Mouse (Mus musculus) CH12F3 (cell line): ENCODE data around the gene Sytl3.
"Not testable (repeated sequence)": the region's sequence is repeated elsewhere in the genome, so short reads cannot be mapped to it uniquely, and the experiment has no call there.

Experiments
- in situ Hi-C: fragments of 300-500 bp; cut with MboI; formaldehyde crosslinking; loops from 2 replicates; pipeline ENCODE4 v1.14.3; 2020; ENCODE audit warnings: low sequenced_read_pairs

Sytl3 gene

GRCm38 (mm10) chr17:6689344-6689743 lies 30.5 kb downstream of the Sytl3 start:
- in situ Hi-C loops: not testable (repeated sequence)

- in situ Hi-C loops: not testable (repeated sequence)
Measured at GRCm38 (mm10) chr17:6691596-6691995, 32.7 kb downstream of the Sytl3 start.

GRCm38 (mm10) chr17:6695712-6696111 lies 36.8 kb downstream of the Sytl3 start:
- in situ Hi-C loops: not testable (repeated sequence)

- in situ Hi-C loops: not testable (repeated sequence)
Measured at GRCm38 (mm10) chr17:6696521-6696920, 37.6 kb downstream of the Sytl3 start.

GRCm38 (mm10) chr17:6697224-6697775 lies 38.4 kb downstream of the Sytl3 start:
- in situ Hi-C loops: not testable (repeated sequence)

GRCm38 (mm10) chr17:6699502-6699901 lies 40.6 kb downstream of the Sytl3 start:
- in situ Hi-C loops: not testable (repeated sequence)

- in situ Hi-C loops: not testable (repeated sequence)
Measured at GRCm38 (mm10) chr17:6700077-6700476, 41.2 kb downstream of the Sytl3 start.

- in situ Hi-C loops: not testable (repeated sequence)
Measured at GRCm38 (mm10) chr17:6702625-6703221, 43.8 kb downstream of the Sytl3 start.

- in situ Hi-C loops: not testable (repeated sequence)
Measured at GRCm38 (mm10) chr17:6703381-6704270, 44.7 kb downstream of the Sytl3 start.

GRCm38 (mm10) chr17:6706448-6706847 lies 47.6 kb downstream of the Sytl3 start:
- in situ Hi-C loops: not testable (repeated sequence)

GRCm38 (mm10) chr17:6707422-6707821 lies 48.5 kb downstream of the Sytl3 start:
- in situ Hi-C loops: not testable (repeated sequence)

GRCm38 (mm10) chr17:6708194-6708593 lies 49.3 kb downstream of the Sytl3 start:
- in situ Hi-C loops: not testable (repeated sequence)

GRCm38 (mm10) chr17:6713483-6713882 lies 54.6 kb downstream of the Sytl3 start:
- in situ Hi-C loops: not testable (repeated sequence)

GRCm38 (mm10) chr17:6713944-6714343 lies 55.1 kb downstream of the Sytl3 start:
- in situ Hi-C loops: not testable (repeated sequence)

GRCm38 (mm10) chr17:6727996-6728610 lies 69.2 kb downstream of the Sytl3 start:
- in situ Hi-C loops: no loop called here

GRCm38 (mm10) chr17:6729244-6729742 lies 70.4 kb downstream of the Sytl3 start:
- in situ Hi-C loops: no loop called here

- in situ Hi-C loops: no loop called here
Measured at GRCm38 (mm10) chr17:6731132-6731531, 72.2 kb downstream of the Sytl3 start.

- in situ Hi-C loops: no loop called here
Measured at GRCm38 (mm10) chr17:6731634-6732033, 72.7 kb downstream of the Sytl3 start.

- in situ Hi-C loops: no loop called here
Measured at GRCm38 (mm10) chr17:6732665-6733064, 73.8 kb downstream of the Sytl3 start.

- in situ Hi-C loops: no loop called here
Measured at GRCm38 (mm10) chr17:6733322-6733875, 74.5 kb downstream of the Sytl3 start.
